Mouse (Mus musculus): Measurements from ENCODE around the gene Tnnt1.

Tnnt1 gene

DNA sequence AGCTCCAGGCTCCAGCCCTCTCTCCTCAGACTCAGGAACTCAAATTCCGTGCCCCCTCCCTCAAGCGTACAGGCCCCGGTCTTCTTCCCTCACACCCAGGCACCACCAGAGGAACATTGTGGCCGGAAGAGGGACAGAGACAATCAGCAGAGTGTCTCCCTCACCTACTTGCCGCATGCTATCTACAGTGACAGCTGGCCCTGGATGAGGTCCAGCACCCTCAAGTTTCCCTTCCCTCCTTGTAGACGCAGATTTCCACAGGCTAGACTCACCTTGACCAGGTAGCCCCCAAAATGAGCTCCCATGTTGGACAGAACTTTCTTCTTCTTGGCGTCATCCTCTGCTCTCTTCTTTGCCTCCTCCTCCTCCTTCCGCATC is 7.5 kb downstream of the Tnnt1 start:
- DNase-seq (ENCODE audit: low read depth, low spot score) = no peak
- Histone ChIP-seq H3K36me3 (ENCODE audit: control insufficient read depth, insufficient read depth, low read length, poor library complexity, severe bottlenecking) (no peaks in the 10 kb centered on the region), H3K27me3 (ENCODE audit: control insufficient read depth, insufficient read depth, low read length, poor library complexity, severe bottlenecking) (no peaks in the 10 kb centered on the region)

DNA sequence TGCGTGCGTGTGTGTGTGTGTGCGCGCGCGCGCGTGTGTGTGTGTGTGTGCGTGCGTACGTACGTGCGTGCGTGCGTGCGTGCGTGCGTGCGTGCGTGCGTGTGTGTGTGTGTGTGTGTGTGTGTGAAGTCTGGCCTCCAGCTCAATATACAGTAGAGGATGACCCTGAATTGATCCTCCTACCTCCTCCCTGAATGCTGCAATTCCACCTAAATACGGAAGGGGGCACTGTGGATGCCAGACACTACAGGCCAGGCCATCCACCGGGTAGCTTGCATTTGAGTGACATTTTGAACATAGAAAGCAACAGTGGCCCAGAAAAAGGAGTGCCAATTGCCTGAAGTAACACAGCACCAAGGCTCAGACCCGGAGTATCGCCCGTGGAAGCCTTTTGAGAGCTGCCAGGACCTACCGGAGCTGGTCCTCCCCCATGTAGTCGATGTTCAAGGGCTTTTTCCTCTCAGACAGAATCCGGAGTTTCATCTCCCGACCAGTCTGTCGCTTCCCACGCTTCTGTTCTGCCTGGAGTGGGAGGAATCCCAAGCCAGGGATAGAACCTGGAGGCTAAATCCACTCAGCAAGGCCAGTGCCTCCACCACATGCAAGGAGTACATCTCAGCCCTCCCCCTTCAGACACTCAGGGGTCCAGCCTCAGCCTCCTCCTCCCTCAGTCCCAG is 8.0 kb downstream of the Tnnt1 start:
- Histone ChIP-seq H3K27me3 (ENCODE audit: control insufficient read depth, insufficient read depth, low read length, poor library complexity, severe bottlenecking) (no peaks in the 10 kb centered on the region), H3K36me3 (ENCODE audit: control insufficient read depth, insufficient read depth, low read length, poor library complexity, severe bottlenecking) (no peaks in the 10 kb centered on the region)
- DNase-seq (ENCODE audit: low read depth, low spot score) = peak; percentile 33

DNA sequence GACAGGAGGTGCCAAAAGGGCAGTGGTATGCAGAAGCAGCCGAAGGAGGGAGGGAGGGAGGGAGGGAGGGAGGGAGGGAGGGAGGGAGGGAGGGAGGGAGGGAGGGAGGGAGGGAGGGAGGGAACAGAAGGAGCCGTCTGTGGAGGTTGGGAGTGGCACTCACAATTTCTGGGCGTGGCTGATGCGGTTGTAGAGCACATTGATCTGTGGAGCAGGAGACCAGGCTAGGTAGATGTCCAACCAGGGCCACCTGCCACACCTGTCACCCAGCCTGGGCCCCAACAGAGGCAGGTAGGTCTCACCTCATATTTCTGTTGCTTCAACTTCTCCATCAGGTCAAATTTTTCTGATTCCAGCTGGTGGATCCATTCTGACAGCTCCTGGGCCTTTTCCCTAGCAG is 9.0 kb downstream of the Tnnt1 start:
- no peak for DNase-seq (ENCODE audit: low read depth, low spot score)
- Histone ChIP-seq H3K36me3 (ENCODE audit: control insufficient read depth, insufficient read depth, low read length, poor library complexity, severe bottlenecking) (no peaks in the 10 kb centered on the region), H3K27me3 (ENCODE audit: control insufficient read depth, insufficient read depth, low read length, poor library complexity, severe bottlenecking) (no peaks in the 10 kb centered on the region)

DNA sequence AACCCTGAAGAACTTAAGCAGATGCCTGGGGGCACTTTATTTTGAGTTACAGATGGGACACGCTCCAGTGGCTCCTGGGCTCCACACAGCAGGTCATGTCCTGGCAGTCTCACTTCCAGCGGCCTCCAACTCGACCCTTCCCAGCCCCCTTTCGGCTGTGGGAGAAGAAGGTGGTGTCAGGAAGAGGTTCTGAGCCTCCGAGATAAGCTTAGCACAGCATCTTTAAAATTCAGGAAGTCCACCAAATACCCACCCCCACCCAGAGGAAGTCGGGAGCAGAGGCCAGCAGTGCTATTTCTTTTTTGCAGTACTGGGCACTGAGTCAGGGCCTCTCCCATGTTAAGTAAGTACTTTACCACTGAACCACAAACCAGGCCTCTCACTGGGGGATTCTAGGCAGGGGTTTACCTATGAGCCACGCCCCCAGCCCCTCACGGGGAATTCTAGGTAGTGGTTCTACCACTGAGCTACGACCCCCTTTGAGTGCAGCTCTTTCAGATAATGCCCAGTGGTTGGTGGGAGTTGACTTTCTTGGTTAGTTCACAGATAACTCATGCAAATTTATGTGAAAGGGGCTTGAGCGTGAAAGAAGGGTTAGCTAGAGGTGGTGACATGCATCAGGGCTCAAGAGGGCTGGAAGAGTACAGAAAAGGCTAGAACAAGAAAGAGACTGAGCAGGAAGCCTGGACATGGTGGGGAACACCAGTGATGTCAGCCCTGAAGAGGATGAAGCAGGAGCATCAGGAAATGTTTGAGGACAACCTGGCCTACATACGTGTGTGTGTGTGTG is 11.3 kb downstream of the Tnnt1 start:
- DNase-seq (ENCODE audit: low read depth, low spot score) = peak; percentile 67
- no peaks in the 10 kb centered on the region for H3K27me3 ChIP-seq (ENCODE audit: control insufficient read depth, insufficient read depth, low read length, poor library complexity, severe bottlenecking)
- H3K36me3 ChIP-seq (ENCODE audit: control insufficient read depth, insufficient read depth, low read length, poor library complexity, severe bottlenecking) = no peaks in the 10 kb centered on the region

DNA sequence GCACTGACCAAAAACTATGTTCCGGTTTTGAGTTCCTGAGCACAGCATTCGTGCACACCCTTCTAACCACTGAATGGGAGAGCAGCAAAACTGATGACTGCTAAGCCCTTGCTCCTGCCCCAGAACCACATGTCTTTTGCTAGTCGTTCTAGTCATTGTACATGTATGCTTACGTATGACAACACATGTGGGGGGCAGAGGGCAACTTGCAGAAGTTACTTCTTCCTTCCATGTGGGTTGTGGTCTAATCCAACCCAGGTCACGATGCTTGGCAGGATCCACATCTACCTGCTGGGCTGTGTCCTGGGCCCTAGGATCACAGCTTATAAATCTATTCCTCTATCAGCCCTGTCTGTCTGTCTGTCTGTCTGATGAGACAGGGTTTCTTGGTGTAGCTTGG is 12.3 kb downstream of the Tnnt1 start:
- H3K27me3 ChIP-seq (ENCODE audit: control insufficient read depth, insufficient read depth, low read length, poor library complexity, severe bottlenecking) = no peaks in the 10 kb centered on the region
- no peak for DNase-seq (ENCODE audit: low read depth, low spot score)
- no peaks in the 10 kb centered on the region for H3K36me3 ChIP-seq (ENCODE audit: control insufficient read depth, insufficient read depth, low read length, poor library complexity, severe bottlenecking)

DNA sequence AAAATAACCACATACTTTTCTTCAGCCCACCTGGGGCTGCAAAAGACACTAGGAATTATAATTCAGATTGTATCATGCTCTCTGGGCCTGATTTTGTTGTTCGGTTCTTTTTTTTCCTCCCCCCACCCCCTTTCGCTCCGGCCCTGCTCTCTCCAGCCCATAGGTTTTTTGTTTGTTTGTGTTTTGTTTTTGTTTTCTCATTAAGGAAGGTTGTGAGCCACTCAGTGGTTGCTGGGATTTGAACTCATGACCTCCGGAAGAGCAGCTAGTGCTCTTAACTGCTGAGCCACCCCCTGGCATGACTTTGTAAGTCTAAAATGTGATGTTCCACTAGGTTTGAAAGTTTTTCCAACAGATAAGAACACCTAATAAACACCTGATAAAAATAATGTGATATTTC is 13.1 kb downstream of the Tnnt1 start:
- Histone ChIP-seq H3K27me3 (ENCODE audit: control insufficient read depth, insufficient read depth, low read length, poor library complexity, severe bottlenecking) (no peaks in the 10 kb centered on the region), H3K36me3 (ENCODE audit: control insufficient read depth, insufficient read depth, low read length, poor library complexity, severe bottlenecking) (no peaks in the 10 kb centered on the region)
- no peak for DNase-seq (ENCODE audit: low read depth, low spot score)

DNA sequence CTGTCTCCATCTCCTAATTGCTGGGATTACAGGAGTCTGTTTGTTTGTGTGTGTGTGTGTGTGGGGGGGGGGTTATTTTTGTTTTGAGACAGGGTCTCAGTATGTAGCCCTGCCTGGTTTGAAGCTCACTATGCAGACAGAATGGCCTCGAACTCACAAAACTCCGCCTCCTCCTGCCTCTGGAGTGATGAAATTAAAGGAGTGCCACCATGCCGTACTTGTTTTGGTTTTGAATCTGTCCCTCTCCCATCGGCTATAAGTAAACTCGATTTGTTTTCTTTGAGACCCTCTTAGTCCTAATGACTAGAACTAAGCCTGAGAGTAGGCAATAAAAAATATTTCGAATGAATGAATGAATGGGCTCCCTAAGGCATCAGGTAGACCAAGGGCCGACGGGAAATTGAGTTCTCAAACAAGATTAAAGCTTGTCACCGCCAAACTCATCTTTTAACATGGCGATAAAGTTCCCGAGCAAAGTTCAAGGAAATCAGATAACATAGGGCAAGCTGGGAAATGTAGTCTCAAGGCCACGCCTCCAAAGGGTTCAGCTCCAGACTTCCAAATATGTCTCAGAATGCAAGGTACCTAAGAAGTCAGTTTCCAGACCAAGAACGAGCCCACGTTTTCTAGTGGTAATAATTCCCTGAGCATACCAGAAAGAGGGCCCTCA is 13.6 kb downstream of the Tnnt1 start:
- no peak for DNase-seq (ENCODE audit: low read depth, low spot score)
- Histone ChIP-seq H3K36me3 (ENCODE audit: control insufficient read depth, insufficient read depth, low read length, poor library complexity, severe bottlenecking) (no peaks in the 10 kb centered on the region), H3K27me3 (ENCODE audit: control insufficient read depth, insufficient read depth, low read length, poor library complexity, severe bottlenecking) (no peaks in the 10 kb centered on the region)

DNA sequence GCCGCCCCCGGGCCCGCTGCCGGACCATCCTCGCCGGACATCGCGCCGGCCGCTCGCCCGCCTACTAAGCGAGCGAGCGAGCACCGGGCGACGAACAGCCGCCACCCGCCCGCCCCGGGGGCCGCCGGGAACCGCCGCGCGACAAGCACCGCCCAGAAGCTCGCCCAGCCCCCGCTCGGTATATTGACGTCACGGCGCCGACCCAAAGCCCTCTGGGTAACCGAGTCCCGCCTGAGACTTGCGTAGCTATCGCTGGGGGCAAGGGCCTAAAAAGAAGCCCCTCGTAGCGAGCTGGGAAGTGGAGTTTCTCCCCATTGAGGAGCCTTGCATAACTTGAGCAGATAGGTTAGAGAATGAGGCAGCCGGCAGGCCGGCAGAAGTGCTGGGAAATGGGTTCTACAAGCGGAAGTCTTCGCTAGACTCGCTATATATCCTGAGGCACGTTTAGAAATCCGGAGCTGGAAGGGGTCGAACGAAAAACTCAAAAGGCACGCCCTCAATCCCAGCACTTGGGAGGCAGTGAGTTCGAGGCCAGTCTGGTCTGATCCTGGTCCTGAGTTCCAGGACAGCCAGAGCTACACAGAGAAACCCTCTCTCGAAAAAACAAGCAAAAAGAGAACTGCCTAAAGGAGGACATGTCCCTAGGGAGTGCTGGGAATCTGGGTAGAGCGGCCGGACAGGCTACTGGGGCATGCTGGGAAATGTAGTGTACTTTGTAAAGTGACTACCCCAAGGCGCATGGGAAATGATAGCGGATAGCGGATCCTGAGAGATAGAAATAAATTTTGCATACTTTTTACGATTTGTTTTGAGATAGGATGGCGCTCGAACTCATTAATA is 14.4 kb downstream of the Tnnt1 start, which contains the start of gene Ppp1r12c:
TSS of gene Ppp1r12c (minus strand) at position 123 of the 840 bp plus-strand sequence.
- peak; percentile 93 for DNase-seq (ENCODE audit: low read depth, low spot score)
- Histone ChIP-seq H3K27me3 (ENCODE audit: control insufficient read depth, insufficient read depth, low read length, poor library complexity, severe bottlenecking) (no peaks in the 10 kb centered on the region), H3K36me3 (ENCODE audit: control insufficient read depth, insufficient read depth, low read length, poor library complexity, severe bottlenecking) (no peaks in the 10 kb centered on the region; the same call in 1 of the 2 replicates)

DNA sequence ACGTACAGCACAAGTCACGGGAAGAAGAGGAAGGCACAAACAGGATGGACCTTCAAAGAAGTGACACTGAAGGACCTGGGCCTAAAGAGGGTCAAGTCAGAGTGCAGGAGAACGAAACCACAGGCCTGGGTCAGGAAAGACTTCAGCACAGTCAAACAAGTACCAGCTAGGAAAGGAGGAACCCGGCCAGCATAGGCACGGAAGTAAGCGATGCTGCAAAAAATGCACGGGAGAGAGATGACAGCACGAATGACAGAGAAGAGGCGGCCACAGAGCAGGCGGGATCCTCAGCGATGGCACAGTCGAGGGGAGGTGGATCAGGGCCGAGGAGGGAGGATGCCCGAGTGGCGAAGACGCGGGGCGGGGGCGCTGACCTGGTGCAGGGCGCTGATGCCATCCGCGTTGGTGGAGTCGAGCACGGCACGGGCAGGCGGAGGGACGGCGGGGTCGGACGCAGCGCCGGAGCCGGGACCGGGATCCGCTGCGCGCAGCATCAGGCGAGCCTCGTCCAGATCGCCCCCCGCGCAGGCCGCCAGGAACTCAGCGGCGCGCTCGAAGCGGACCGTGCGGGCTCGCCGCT is 15.2 kb downstream of the Tnnt1 start:
- DNase-seq (ENCODE audit: low read depth, low spot score) = peak; percentile 57
- no peaks in the 10 kb centered on the region for H3K27me3 ChIP-seq (ENCODE audit: control insufficient read depth, insufficient read depth, low read length, poor library complexity, severe bottlenecking)
- H3K36me3 ChIP-seq (ENCODE audit: control insufficient read depth, insufficient read depth, low read length, poor library complexity, severe bottlenecking) = peaks cover 2% of the 10 kb centered on the region

DNA sequence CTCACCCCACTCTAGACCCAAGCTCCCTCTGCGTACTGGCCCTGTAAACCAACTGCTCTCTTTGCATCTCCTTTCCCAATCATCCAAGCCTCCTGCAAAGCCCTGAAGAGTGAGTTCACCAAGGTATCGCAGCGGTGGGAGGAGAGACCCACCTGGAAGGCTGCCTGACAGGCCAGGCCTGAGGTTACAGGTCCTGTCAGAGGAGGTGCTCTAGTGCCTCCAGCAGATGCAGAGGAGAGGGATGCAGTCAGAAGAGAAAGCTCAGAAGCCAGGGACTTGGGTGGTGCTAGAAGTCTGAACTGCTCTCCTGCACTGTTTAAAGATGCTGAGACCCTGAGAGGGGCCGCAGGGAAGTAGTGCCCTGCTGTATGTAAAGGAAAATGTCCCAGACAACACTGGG is 17.1 kb downstream of the Tnnt1 start:
- Histone ChIP-seq H3K27me3 (ENCODE audit: control insufficient read depth, insufficient read depth, low read length, poor library complexity, severe bottlenecking) (no peaks in the 10 kb centered on the region), H3K36me3 (ENCODE audit: control insufficient read depth, insufficient read depth, low read length, poor library complexity, severe bottlenecking) (peaks cover 2% of the 10 kb centered on the region)
- no peak for DNase-seq (ENCODE audit: low read depth, low spot score)

DNA sequence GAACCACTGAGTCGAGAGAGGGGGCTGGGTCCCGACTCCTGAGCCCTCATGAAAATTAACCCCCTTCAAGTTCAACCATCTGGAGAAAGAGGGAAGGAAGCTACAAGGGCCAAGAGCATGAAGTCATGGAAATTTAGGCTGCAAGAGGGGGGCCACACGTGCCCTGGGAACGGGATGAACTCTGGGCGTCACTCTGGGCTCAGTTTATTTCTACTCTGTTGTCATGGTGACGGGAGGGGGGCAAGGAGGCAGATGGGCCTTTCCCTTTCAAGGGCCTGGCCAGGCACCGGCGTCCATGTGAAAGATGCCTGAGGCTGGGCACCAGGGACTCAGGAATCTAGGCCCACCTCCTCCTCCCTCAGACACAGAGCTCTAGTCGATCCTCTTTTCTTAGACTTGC is 17.9 kb downstream of the Tnnt1 start:
- peaks cover 2% of the 10 kb centered on the region for H3K36me3 ChIP-seq (ENCODE audit: control insufficient read depth, insufficient read depth, low read length, poor library complexity, severe bottlenecking)
- no peaks in the 10 kb centered on the region for H3K27me3 ChIP-seq (ENCODE audit: control insufficient read depth, insufficient read depth, low read length, poor library complexity, severe bottlenecking)
- DNase-seq (ENCODE audit: low read depth, low spot score) = peak; percentile 55

DNA sequence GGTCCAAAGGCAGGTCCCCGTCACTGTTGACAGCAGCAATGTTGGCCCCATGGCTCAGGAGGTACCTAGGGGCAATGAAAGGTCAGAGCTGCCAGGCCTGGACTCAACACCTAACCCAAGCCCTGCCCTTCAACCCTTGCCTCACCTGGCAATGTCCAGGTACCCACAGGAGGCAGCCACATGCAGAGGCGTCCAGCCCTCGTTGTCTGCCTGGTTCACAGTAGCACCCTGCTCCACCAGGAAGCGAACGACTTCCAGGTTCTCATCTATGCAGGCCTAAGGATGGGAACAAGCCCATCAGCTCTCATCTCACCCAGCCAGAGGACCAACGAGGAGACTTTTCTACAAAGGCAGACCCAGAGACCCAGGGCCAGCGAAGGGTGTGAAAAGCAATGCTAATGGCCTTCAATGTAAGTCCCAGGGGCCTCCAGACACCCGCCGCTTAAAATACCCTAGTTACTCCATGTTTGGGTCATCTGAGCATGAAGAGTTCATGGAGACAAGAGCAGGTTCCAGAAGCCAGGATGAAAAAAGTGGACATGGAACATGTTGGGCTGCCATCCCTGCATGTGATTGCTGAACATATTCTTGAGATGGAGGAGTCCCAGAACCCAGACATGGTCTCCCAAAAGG is 18.8 kb downstream of the Tnnt1 start:
- no peaks in the 10 kb centered on the region for H3K27me3 ChIP-seq (ENCODE audit: control insufficient read depth, insufficient read depth, low read length, poor library complexity, severe bottlenecking)
- peaks cover 2% of the 10 kb centered on the region for H3K36me3 ChIP-seq (ENCODE audit: control insufficient read depth, insufficient read depth, low read length, poor library complexity, severe bottlenecking)
- DNase-seq (ENCODE audit: low read depth, low spot score) = no peak

DNA sequence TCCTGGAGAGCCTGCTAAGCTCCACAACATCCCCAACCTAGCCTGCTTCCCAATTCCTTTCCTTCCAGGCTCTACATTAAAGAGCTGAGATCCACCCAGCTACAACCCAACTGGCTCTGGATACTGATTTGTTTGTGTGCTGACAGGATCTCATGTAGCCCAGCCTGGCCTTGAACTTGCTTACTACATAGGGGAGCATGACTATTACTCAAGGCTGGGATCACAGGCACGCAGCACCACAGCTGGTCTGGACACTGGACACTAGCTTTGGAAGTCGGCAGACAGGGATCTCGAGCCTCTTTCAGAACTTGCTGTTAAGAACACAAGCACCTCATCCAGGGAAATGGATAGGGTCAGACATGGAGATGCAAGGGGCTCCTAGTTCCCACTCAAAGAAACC is 19.7 kb downstream of the Tnnt1 start:
- DNase-seq (ENCODE audit: low read depth, low spot score) = no peak
- Histone ChIP-seq H3K36me3 (ENCODE audit: control insufficient read depth, insufficient read depth, low read length, poor library complexity, severe bottlenecking) (peaks cover 2% of the 10 kb centered on the region), H3K27me3 (ENCODE audit: control insufficient read depth, insufficient read depth, low read length, poor library complexity, severe bottlenecking) (no peaks in the 10 kb centered on the region)

DNA sequence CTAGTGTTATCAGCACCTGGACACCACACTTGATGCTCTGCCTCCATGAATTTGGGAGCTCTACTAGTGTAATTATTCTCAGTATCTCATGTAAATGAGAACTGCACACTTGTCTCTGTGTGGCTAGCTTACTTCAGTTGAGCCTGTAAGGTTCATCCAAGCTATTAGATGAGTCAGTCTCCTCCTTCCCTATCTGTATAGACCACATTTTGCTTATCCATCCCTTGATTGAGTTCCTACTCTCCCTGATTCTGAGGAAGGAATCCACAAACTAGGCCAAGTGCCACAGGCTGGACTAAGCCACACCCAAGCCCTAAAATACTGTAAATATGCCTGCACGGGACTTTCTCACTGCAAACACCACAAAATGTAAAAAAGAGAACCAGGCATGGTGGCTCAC is 22.2 kb downstream of the Tnnt1 start:
- DNase-seq (ENCODE audit: low read depth, low spot score) = no peak
- peaks cover 2% of the 10 kb centered on the region for H3K36me3 ChIP-seq (ENCODE audit: control insufficient read depth, insufficient read depth, low read length, poor library complexity, severe bottlenecking)
- no peaks in the 10 kb centered on the region for H3K27me3 ChIP-seq (ENCODE audit: control insufficient read depth, insufficient read depth, low read length, poor library complexity, severe bottlenecking)

All from splenic B cell, adult 2 months (primary cell).